Comparison of ENCODE assay signal across 21 mouse cellular contexts in genomic region chr17:28063163-28063562, GRCm38 (mm10). TPM values are rescaled to one million over a fixed set of nuclear protein-coding genes. Genes with fewer than 3 reads are reported as not detected.
DNase-seq lines count a peak whose midpoint lies in the region; ATAC-seq lines count a peak whose summit lies in the region.
"Had no signal": no experiment of that assay in that cellular context is flagged by ENCODE, and none has a peak within 500 bp of the region (broad histone marks: within the 10 kb centered on the region; RNA-seq: fewer than 3 reads in every experiment).

No protein-coding gene starts in this region.

- no peak overlapping the region for H3K9ac ChIP-seq in hindbrain, embryonic 12.5 days
- H3K9ac ChIP-seq in hindbrain, embryonic 14.5 days, result no peak overlapping the region
- H3K9ac ChIP-seq in embryonic facial prominence, embryonic 14.5 days (ENCODE audit: low read depth, low read length), result peak overlapping the region; percentile 19; the same call in 1 of the 2 replicates
- no peak overlapping the region for H3K9ac ChIP-seq in limb, embryonic 15.5 days
- H3K9ac ChIP-seq: hindbrain, embryonic 13.5 days; neural tube, embryonic 13.5 days had no signal

- DNase-seq in cerebellum, postnatal 10 days, result peak; percentile 42
- DNase-seq in cerebellum, postnatal 14 days, result no peak
- no peak for DNase-seq in hindbrain, embryonic 14.5 days (ENCODE audit: low spot score)
- DNase-seq in embryonic facial prominence, embryonic 14.5 days (ENCODE audit: low spot score), result peak; percentile 63
- DNase-seq in layer of hippocampus, adult 9-11 months, result no peak
- no peak for DNase-seq in natural killer cell, adult 2 months (ENCODE audit: low spot score in 2 of 2)
- DNase-seq: gastrocnemius, postnatal 25 days; kidney, adult 8-10 months; kidney, postnatal 25 days; left cerebral cortex, postnatal 4 days; lung, postnatal 10 days; thymus, adult 2 months had no signal

- ATAC-seq in hindbrain, embryonic 12.5 days (ENCODE audit: low FRiP score), result no peak
- no peak for ATAC-seq in hindbrain, embryonic 14.5 days (ENCODE audit: low FRiP score)
- ATAC-seq in embryonic facial prominence, embryonic 14.5 days (ENCODE audit: low read depth), result 0 out of 2 replicates have a peak, but pooled peaks have one; percentile 6
- ATAC-seq in limb, embryonic 15.5 days (ENCODE audit: insufficient number of reproducible peaks, low FRiP score, low TSS enrichment, low read depth), result no peak
- ATAC-seq: activated CD4-positive, CD25-positive, alpha-beta regulatory T cell, adult 4 months; forebrain, embryonic 14.5 days had no signal

- H3K4me2 ChIP-seq in hindbrain, embryonic 12.5 days (replicated peaks), result no peak overlapping the region
- no peak overlapping the region for H3K4me2 ChIP-seq in hindbrain, embryonic 14.5 days (replicated peaks)
- H3K4me2 ChIP-seq in embryonic facial prominence, embryonic 14.5 days (ENCODE audit: low read depth, low read length), result no peak overlapping the region
- 0 out of 2 replicates have a peak overlapping the region, but pooled peaks have one; percentile 2 for H3K4me2 ChIP-seq in limb, embryonic 15.5 days
- H3K4me2 ChIP-seq: hindbrain, embryonic 13.5 days; neural tube, embryonic 13.5 days had no signal

- H3K4me3 ChIP-seq in hindbrain, embryonic 12.5 days, result no peak overlapping the region
- no peak overlapping the region for H3K4me3 ChIP-seq in hindbrain, embryonic 14.5 days (replicated peaks; ENCODE audit: low read length)
- H3K4me3 ChIP-seq in embryonic facial prominence, embryonic 14.5 days (ENCODE audit: low read depth, low read length), result no peak overlapping the region
- no peak overlapping the region for H3K4me3 ChIP-seq in limb, embryonic 15.5 days
- H3K4me3 ChIP-seq: heart, adult 2 months; hindbrain, embryonic 13.5 days; left cerebral cortex, adult 2 months; megakaryocyte, embryonic 14.5 days; neural tube, embryonic 13.5 days had no signal

- peaks cover 34% of the 10 kb centered on the region for H3K36me3 ChIP-seq in hindbrain, embryonic 12.5 days
- peaks cover 39% of the 10 kb centered on the region for H3K36me3 ChIP-seq in hindbrain, embryonic 14.5 days (replicated peaks; ENCODE audit: control insufficient read depth, insufficient read depth)
- peaks cover 24% of the 10 kb centered on the region; the same call in 1 of the 2 replicates for H3K36me3 ChIP-seq in embryonic facial prominence, embryonic 14.5 days (ENCODE audit: control insufficient read depth, insufficient read depth, low read length)
- H3K36me3 ChIP-seq in limb, embryonic 15.5 days, result peaks cover 35% of the 10 kb centered on the region

- WGBS in hindbrain, embryonic 12.5 days, result 77% methylated on average over 6 of the region's 6 CpGs
- WGBS in hindbrain, embryonic 14.5 days, result 88% methylated on average over 6 of the region's 6 CpGs
- 37% methylated on average over 6 of the region's 6 CpGs for WGBS in embryonic facial prominence, embryonic 14.5 days
- WGBS in limb, embryonic 15.5 days, result 32% methylated on average over 6 of the region's 6 CpGs

- 0 out of 2 replicates have a peak overlapping the region, but pooled peaks have one; percentile 17 for H3K27ac ChIP-seq in hindbrain, embryonic 12.5 days
- H3K27ac ChIP-seq in hindbrain, embryonic 14.5 days, result no peak overlapping the region
- H3K27ac ChIP-seq in embryonic facial prominence, embryonic 14.5 days (replicated peaks; ENCODE audit: low read depth, low read length), result peak overlapping the region; percentile 7
- H3K27ac ChIP-seq in limb, embryonic 15.5 days, result peak overlapping the region; percentile 54
- H3K27ac ChIP-seq: heart, adult 2 months; hindbrain, embryonic 13.5 days; left cerebral cortex, adult 2 months; neural tube, embryonic 13.5 days had no signal

- H3K4me1 ChIP-seq in hindbrain, embryonic 12.5 days, result peaks cover 6% of the 10 kb centered on the region
- no peaks in the 10 kb centered on the region for H3K4me1 ChIP-seq in hindbrain, embryonic 14.5 days (replicated peaks; ENCODE audit: control insufficient read depth, insufficient read depth, low read length)
- H3K4me1 ChIP-seq in embryonic facial prominence, embryonic 14.5 days (ENCODE audit: control insufficient read depth, insufficient read depth, low read length), result peaks cover 24% of the 10 kb centered on the region
- H3K4me1 ChIP-seq in limb, embryonic 15.5 days, result peaks cover 43% of the 10 kb centered on the region
- H3K4me1 ChIP-seq: hindbrain, embryonic 13.5 days had no signal

- no peaks in the 10 kb centered on the region for H3K27me3 ChIP-seq in hindbrain, embryonic 12.5 days
- no peaks in the 10 kb centered on the region for H3K27me3 ChIP-seq in hindbrain, embryonic 14.5 days (ENCODE audit: control insufficient read depth, insufficient read depth, low read length)
- no peaks in the 10 kb centered on the region for H3K27me3 ChIP-seq in embryonic facial prominence, embryonic 14.5 days (replicated peaks; ENCODE audit: control insufficient read depth, insufficient read depth, low read length)
- H3K27me3 ChIP-seq in limb, embryonic 15.5 days, result no peaks in the 10 kb centered on the region
- H3K27me3 ChIP-seq: hindbrain, embryonic 13.5 days; neural tube, embryonic 13.5 days had no signal

- H3K9me3 ChIP-seq in hindbrain, embryonic 12.5 days (replicated peaks), result no peaks in the 10 kb centered on the region
- H3K9me3 ChIP-seq in hindbrain, embryonic 14.5 days (ENCODE audit: control insufficient read depth, low read length), result no peaks in the 10 kb centered on the region
- H3K9me3 ChIP-seq in embryonic facial prominence, embryonic 14.5 days (ENCODE audit: control insufficient read depth, low read length), result no peaks in the 10 kb centered on the region
- no peaks in the 10 kb centered on the region for H3K9me3 ChIP-seq in limb, embryonic 15.5 days
- H3K9me3 ChIP-seq: hindbrain, embryonic 13.5 days; megakaryocyte, embryonic 14.5 days; neural tube, embryonic 13.5 days had no signal

RNA-seq across cellular contexts. Expression of gene Tcp11, which starts 17.3 kb away (rescaled TPM):
- 1.9 and 2.6 TPM in 2 replicates for polyA plus RNA-seq in hindbrain, embryonic 12.5 days (2016; fragmentation: Nextera tagmentation; extraction: Ambion mirVana)
- 0.94 and 1.6 TPM in 2 replicates for polyA plus RNA-seq in hindbrain, embryonic 14.5 days (2014; fragmentation: Nextera tagmentation; extraction: Ambion mirVana)
- 1.4 and 2.4 TPM in 2 replicates for polyA plus RNA-seq in embryonic facial prominence, embryonic 14.5 days (2014; fragmentation: Nextera tagmentation; extraction: Ambion mirVana)
- polyA plus RNA-seq in limb, embryonic 15.5 days (2015; fragmentation: Nextera tagmentation; extraction: Ambion mirVana), result 1.5 TPM in 2 replicates

Comparison
In these comparisons a context has a peak if more than half of its experiments do, and no peak if none do; other contexts are left out.
1. DNase-seq: peak in cerebellum, postnatal 10 days (2 of 2) and embryonic facial prominence, embryonic 14.5 days (single experiment); none in cerebellum, postnatal 14 days (0 of 2), hindbrain, embryonic 14.5 days (single experiment), layer of hippocampus, adult 9-11 months (single experiment) and natural killer cell, adult 2 months (0 of 2).